Mouse (Mus musculus) naive thymus-derived CD4-positive, alpha-beta T cell, adult 2 months (primary cell): ENCODE results near the gene 1700080O16Rik.

Experiments
- DNase-seq: peaks from one replicate; pipeline ENCODE4 v3.0.0-alpha.2; 2011; ENCODE audit warnings: low read depth

1700080O16Rik gene

DNA sequence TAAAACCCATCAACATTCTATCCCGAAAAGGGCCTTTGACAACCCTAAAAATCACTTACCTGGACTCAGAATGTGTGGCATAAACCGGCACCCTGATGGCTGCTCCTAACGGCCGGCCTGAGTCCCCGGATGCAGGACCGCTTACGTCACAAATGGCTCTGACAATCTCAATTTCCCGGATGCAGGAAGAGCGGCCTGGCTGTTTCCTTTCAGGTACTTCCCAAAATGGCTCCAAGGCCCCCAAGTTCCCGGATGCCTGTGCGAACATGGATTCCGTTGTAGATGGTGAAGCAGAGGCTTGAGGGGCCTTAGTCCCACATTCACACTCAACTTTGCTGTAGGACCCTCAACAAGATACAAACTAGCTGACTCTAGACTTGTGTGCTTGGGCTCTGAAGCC is at the start of gene 1700080O16Rik:
TSS of gene 1700080O16Rik (minus strand) at position 101 of the 400 bp plus-strand sequence.
- no peak for DNase-seq

DNA sequence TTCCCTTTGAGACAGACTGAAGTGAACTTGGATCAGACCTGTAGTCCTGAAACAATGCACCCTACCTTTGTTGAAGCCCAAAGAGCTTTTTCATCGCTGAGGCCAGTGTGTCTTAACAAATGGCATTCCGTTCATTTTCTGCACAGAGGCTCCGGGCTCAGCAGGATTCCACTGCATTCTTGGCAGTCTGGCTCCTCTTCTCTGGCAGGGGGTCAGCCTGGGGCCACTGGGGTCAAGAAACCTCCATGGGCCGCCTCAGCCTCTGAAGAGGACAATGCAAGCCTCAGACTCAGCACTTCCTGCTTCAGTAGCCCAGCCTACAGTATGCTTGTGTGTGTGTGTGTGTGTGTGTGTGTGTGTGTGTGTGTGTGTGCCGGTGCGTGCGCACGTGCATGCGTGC is 45.1 kb upstream of the 1700080O16Rik start:
- DNase-seq, result no peak

DNA sequence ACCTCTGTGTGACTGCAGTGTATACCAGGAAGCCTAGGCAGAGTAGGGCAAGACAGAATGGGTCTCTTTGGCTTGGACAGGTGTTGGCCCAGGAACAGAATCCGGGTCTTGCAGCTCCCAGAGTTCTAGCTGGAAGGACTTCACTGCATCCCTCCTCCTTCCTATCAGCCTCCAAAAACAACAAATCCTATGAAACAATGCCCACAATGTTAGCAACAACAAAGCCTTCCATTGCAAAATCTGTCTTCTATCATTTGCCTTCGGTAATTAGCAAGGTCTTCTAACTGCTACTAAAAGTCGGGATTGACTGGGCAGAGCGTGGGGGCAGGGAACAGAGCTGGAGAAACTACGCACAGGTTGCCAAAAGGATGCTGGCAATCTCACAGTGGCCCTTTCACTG is 27.5 kb upstream of the 1700080O16Rik start:
- no peak for DNase-seq

DNA sequence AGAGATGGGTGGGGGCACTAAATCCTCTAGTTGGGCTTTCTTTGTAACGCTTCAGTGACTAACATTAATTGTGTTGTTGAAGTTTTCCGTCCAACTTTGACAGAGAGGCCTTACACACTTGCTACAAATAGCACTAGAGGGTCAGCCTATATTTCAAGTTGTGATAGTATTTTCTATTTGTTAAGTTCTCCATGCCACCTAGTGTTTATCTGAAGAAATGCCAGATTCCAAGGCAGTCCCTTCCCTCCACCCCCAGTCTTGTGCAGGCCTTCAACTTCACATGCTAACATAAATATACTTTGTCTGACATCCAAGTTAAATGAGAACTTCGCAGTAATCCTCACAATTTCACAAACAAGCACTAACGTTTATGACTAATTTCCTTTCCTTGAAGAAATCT is 26.9 kb upstream of the 1700080O16Rik start:
- DNase-seq, result no peak

DNA sequence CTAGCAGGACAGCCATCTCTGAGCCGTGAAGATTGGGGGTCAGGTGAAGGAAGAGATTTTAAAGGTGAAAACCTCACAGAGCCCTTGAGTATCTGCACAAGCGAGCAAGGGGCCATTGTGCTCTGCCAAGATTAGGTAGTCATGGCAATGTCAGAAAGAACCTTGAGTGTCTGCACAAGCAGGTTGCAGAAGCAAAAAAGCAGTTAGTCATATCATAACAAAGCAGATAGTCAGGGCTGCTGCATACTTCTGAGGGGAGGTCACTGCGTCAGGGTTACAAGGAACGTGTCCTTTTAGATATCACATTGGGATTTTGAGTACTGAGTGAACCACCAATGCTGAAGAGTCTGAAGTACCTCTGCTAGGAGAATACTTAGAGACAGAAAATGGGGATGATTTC is 3.8 kb upstream of the 1700080O16Rik start:
- no peak for DNase-seq

DNA sequence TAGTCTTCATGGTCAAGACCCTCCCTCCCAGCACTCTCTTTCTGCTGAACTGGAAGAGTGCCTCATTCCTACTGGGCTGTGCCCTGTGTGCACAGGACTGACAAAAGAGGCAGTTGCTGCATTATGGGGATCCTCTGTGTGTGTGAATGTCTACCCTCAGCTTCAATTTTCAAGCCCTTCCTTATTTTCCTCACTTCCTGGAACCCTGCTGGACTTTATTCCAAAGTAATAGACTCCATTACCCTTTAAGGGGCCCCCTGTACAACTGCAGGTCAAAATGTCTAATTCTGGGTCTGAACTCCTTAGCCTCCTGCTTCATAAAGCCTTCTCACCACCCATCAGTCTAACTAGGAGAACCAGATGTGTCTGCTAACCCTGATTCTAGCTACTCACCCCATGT is 2.0 kb upstream of the 1700080O16Rik start:
- DNase-seq, result no peak

DNA sequence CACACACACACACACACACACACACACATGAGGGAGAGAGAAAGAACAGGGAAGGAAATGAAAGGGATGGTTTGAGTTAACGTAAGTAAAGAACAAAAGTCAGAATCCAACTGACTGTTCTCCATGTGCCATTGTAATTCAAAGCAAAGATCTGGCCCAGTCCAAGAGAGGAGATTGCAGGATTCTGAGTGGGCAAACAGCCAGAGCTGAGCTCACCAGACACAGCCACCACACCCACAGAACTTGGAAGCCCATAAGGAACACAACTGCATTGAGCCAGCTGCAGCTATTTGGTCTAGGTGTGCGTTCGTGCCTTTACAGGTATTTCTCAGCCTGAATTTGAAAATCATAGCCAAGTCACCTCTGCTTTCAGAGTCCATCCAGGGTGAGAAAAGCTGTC is 24.5 kb downstream of the 1700080O16Rik start:
- no peak for DNase-seq

DNA sequence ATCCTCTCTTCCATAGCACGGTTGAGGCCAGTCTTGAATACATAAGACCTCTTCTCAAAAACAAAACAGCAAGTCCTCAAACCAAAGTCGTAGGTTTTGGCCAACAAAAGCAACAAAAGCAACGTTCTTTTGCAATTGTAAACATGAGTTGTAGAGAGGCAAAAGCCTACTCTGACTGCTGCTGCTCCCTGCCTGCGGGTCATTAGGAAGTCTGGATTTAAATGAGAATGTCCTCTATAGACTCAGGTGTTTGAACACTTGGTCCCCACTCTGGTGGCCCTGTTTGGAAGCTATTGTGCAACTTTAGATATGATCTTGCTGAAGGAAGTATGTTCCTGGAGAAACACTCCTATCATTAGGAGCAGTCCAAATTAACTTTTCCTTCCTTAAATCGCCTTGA is 34.5 kb downstream of the 1700080O16Rik start:
- no peak for DNase-seq

DNA sequence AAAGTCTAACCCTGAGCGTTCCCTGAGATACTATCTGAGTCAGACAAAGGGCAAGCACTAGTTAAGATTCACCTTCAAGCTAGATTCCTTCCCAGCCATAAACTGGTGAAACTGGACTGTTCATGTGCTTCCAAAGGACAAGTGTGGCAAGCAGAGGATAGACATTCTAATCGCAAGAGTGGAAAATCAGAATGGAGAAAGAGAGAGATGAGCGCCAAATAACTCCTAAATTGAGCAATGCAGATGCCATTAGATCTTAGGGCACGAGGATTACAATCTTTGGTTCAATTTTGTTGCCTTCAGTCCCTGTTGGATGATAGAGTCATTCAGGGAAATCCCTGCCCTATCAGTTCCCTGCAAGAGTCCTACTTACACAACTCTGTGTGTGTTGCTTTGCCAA is 53.5 kb downstream of the 1700080O16Rik start:
- DNase-seq, result no peak
